Mouse (Mus musculus) CH12.LX (cell line): Measurements from ENCODE around the gene Cd53. TPM values are rescaled to one million over a fixed set of nuclear protein-coding genes. Genes with fewer than 3 reads are reported as not detected.

Source experiments
- DNase-seq: peaks from one replicate; pipeline ENCODE4 v3.0.0-alpha.2; 2013; ENCODE audit errors: extremely low read depth
- H3K27ac ChIP-seq: 2 replicates; pipeline ENCODE4 v1.5.1; 2012; ENCODE audit warnings: low read depth, mild to moderate bottlenecking, control low read depth, moderate library complexity; ENCODE audit not compliant: insufficient read depth
- H3K27me3 ChIP-seq: replicated peaks from 2 replicates; pipeline ENCODE3; 2012; ENCODE audit warnings: inconsistent platforms
- H3K36me3 ChIP-seq, 2 experiments: replicated peaks in 1 of 2; 2 replicates each; pipeline versions ENCODE3 to v1.6.1; 2012; ENCODE audit warnings: inconsistent platforms in 1 of 2, low read length in 1 of 2, mild to moderate bottlenecking in 1 of 2, mixed read lengths in 1 of 2, moderate library complexity in 1 of 2; ENCODE audit not compliant: control insufficient read depth in 1 of 2, insufficient read depth in 1 of 2
- H3K4me1 ChIP-seq, 2 experiments: 2 replicates each; pipeline ENCODE4 v1.6.1; 2012; ENCODE audit warnings: inconsistent platforms in 1 of 2, moderate library complexity in 1 of 2; ENCODE audit not compliant: insufficient read depth in 2 of 2, control insufficient read depth in 1 of 2
- H3K4me2 ChIP-seq: 2 replicates; pipeline ENCODE4 v1.6.1; 2012; ENCODE audit warnings: low read depth, mild to moderate bottlenecking, control low read depth; ENCODE audit not compliant: poor library complexity, insufficient read depth, severe bottlenecking
- H3K4me3 ChIP-seq, 3 experiments: fragments of 150-350 bp in 1 of 3; sonication (generic) in 1 of 3; replicated peaks in 1 of 3; 2 replicates each; pipeline versions ENCODE3 to v1.5.1; 2011 to 2012; ENCODE audit warnings: low read depth in 2 of 3, low read length in 2 of 3, mild to moderate bottlenecking in 2 of 3, moderate library complexity in 2 of 3, control low read depth in 1 of 3, improper control_type of control experiment in 1 of 3, inconsistent platforms in 1 of 3, mixed read lengths in 1 of 3; ENCODE audit not compliant: poor library complexity in 1 of 3
- H3K79me2 ChIP-seq: replicated peaks from 2 replicates; pipeline ENCODE4 v1.6.1; 2012; ENCODE audit warnings: mild to moderate bottlenecking, moderate library complexity; ENCODE audit not compliant: control insufficient read depth, poor library complexity, insufficient read depth, severe bottlenecking; ENCODE audit errors: extremely low read depth
- H3K9ac ChIP-seq: 2 replicates; pipeline ENCODE4 v1.6.1; 2012; ENCODE audit warnings: low read depth, mild to moderate bottlenecking, control low read depth, moderate library complexity; ENCODE audit not compliant: insufficient read depth
- H3K9me3 ChIP-seq: replicated peaks from 2 replicates; pipeline ENCODE3; 2012; ENCODE audit warnings: low read length, inconsistent platforms, mixed read lengths
- BHLHE40 ChIP-seq: IDR thresholded peaks from 2 replicates; pipeline ENCODE4 v1.6.1; 2011; ENCODE audit warnings: mild to moderate bottlenecking, low read depth, low read length, improper control_type of control experiment
- CTCF ChIP-seq, 2 experiments: IDR thresholded peaks in 1 of 2; conservative IDR thresholded peaks in 1 of 2; 2 replicates each; pipeline ENCODE4 v1.5.1; 2011 to 2012; ENCODE audit warnings: low read depth in 2 of 2, low read length in 2 of 2, improper control_type of control experiment in 1 of 2, inconsistent platforms in 1 of 2, mild to moderate bottlenecking in 1 of 2, moderate library complexity in 1 of 2
- E2F4 ChIP-seq: IDR thresholded peaks from 2 replicates; pipeline ENCODE4 v1.6.1; 2011; ENCODE audit warnings: low read depth, low read length, improper control_type of control experiment; ENCODE audit not compliant: insufficient replicate concordance
- ELF1 ChIP-seq: IDR thresholded peaks from 2 replicates; pipeline ENCODE4 v1.6.1; 2014; ENCODE audit warnings: low read depth, mild to moderate bottlenecking, inconsistent platforms, low read length, improper control_type of control experiment
- EP300 ChIP-seq: IDR thresholded peaks from 2 replicates; pipeline ENCODE4 v1.6.1; 2011; ENCODE audit warnings: low read length, improper control_type of control experiment
- ETS1 ChIP-seq: conservative IDR thresholded peaks from 2 replicates; pipeline ENCODE4 v1.6.1; 2012; ENCODE audit warnings: low read depth, mild to moderate bottlenecking, inconsistent platforms, low read length, improper control_type of control experiment, moderate library complexity
- HCFC1 ChIP-seq: IDR thresholded peaks from 2 replicates; pipeline ENCODE4 v1.6.1; 2012; ENCODE audit warnings: low read depth, mild to moderate bottlenecking, inconsistent platforms, low read length, improper control_type of control experiment
- IRF4 ChIP-seq: IDR thresholded peaks from 2 replicates; pipeline ENCODE4 v1.6.1; 2014; ENCODE audit warnings: low read depth, mild to moderate bottlenecking, inconsistent platforms, low read length, improper control_type of control experiment
- JUN ChIP-seq: IDR thresholded peaks from 2 replicates; pipeline ENCODE4 v1.6.1; 2011; ENCODE audit warnings: low read depth, mild to moderate bottlenecking, low read length, improper control_type of control experiment, moderate library complexity; ENCODE audit not compliant: insufficient read depth
- JUND ChIP-seq: conservative IDR thresholded peaks from 2 replicates; pipeline ENCODE4 v1.6.1; 2011; ENCODE audit warnings: low read depth, low read length, improper control_type of control experiment
- MAX ChIP-seq: IDR thresholded peaks from 2 replicates; pipeline ENCODE4 v1.6.1; 2011; ENCODE audit warnings: low read length, improper control_type of control experiment
- MEF2A ChIP-seq: IDR thresholded peaks from 2 replicates; pipeline ENCODE4 v1.6.1; 2014; ENCODE audit warnings: low read depth, mild to moderate bottlenecking, inconsistent platforms, low read length, improper control_type of control experiment, borderline replicate concordance
- MYC ChIP-seq: IDR thresholded peaks from 2 replicates; pipeline ENCODE4 v1.6.1; 2011; ENCODE audit warnings: low read depth, mild to moderate bottlenecking, improper control_type of control experiment, low read length
- NELFE ChIP-seq: IDR thresholded peaks from 2 replicates; pipeline ENCODE4 v1.6.1; 2011; ENCODE audit warnings: low read depth, low read length, improper control_type of control experiment
- NRF1 ChIP-seq: IDR thresholded peaks from 2 replicates; pipeline ENCODE4 v1.6.1; 2014; ENCODE audit warnings: low read depth, mild to moderate bottlenecking, inconsistent platforms, low read length, improper control_type of control experiment, moderate library complexity
- PAX5 ChIP-seq: IDR thresholded peaks from 2 replicates; pipeline ENCODE4 v1.6.1; 2012; ENCODE audit warnings: low read length, inconsistent platforms, mixed read lengths
- POLR2A ChIP-seq: IDR thresholded peaks from 2 replicates; pipeline ENCODE4 v1.6.1; 2011; ENCODE audit warnings: low read depth, mild to moderate bottlenecking, improper control_type of control experiment, low read length
- POLR2AphosphoS2 ChIP-seq: IDR thresholded peaks from 2 replicates; pipeline ENCODE4 v1.6.1; 2011; ENCODE audit warnings: low read depth, low read length, improper control_type of control experiment
- RCOR1 ChIP-seq: conservative IDR thresholded peaks from 2 replicates; pipeline ENCODE4 v1.6.1; 2012; ENCODE audit warnings: low read depth, mild to moderate bottlenecking, inconsistent platforms, low read length, improper control_type of control experiment
- SIN3A ChIP-seq: IDR thresholded peaks from 2 replicates; pipeline ENCODE4 v1.6.1; 2012; ENCODE audit warnings: low read length, improper control_type of control experiment, inconsistent platforms
- SMC3 ChIP-seq: IDR thresholded peaks from 2 replicates; pipeline ENCODE4 v1.6.1; 2011; ENCODE audit warnings: low read depth, low read length, improper control_type of control experiment
- UBTF ChIP-seq: IDR thresholded peaks from 2 replicates; pipeline ENCODE4 v1.6.1; 2012; ENCODE audit warnings: low read depth, mild to moderate bottlenecking, inconsistent platforms, low read length, improper control_type of control experiment, moderate library complexity
- USF1 ChIP-seq: IDR thresholded peaks from 2 replicates; pipeline ENCODE4 v1.6.1; 2014; ENCODE audit warnings: low read depth, mild to moderate bottlenecking, inconsistent platforms, low read length, improper control_type of control experiment
- ZC3H11A ChIP-seq: IDR thresholded peaks from 2 replicates; pipeline ENCODE4 v1.6.1; 2012; ENCODE audit warnings: low read depth, mild to moderate bottlenecking, inconsistent platforms, low read length, improper control_type of control experiment
- ZKSCAN1 ChIP-seq: IDR thresholded peaks from 2 replicates; pipeline ENCODE4 v1.6.1; 2012; ENCODE audit warnings: low read depth, inconsistent platforms, low read length, improper control_type of control experiment, borderline replicate concordance
- ZNF384 ChIP-seq: IDR thresholded peaks from 2 replicates; pipeline ENCODE4 v1.6.1; 2012; ENCODE audit warnings: low read depth, low read length, improper control_type of control experiment, inconsistent platforms
- dilution Hi-C: fragments of 300-500 bp; cut with MboI; formaldehyde crosslinking; loops from 2 replicates; pipeline ENCODE4 v1.14.3; 2020; ENCODE audit warnings: low sequenced_read_pairs; ENCODE audit not compliant: extremely low pct_unique_long_range_greater_than_20kb, extremely low pct_ligation_motif_present
- in situ Hi-C: fragments of 300-500 bp; cut with MboI; formaldehyde crosslinking; loops from 3 replicates; pipeline ENCODE4 v1.14.3; 2019; ENCODE audit warnings: low sequenced_read_pairs, low pct_ligation_motif_present, low pct_unique_long_range_greater_than_20kb, mixed read lengths
- polyA plus RNA-seq: library from polyadenylated mRNA; unstranded; fragments of >175 nt; gene quantifications from 2 replicates; pipeline ENCODE4 v1.2.1, GENCODE M21; 2012; ENCODE audit warnings: low read depth; ENCODE audit not compliant: insufficient read length
- total RNA-seq, 2 experiments: library from RNA; depleted of rRNA; stranded (reverse); fragments of 300-350 nt in 1 of 2; fragments of >200 nt in 1 of 2; gene quantifications; 2 replicates each; pipeline ENCODE4 v1.2.3; 2012 to 2014

The Cd53 gene
- total and polyA plus RNA-seq, 3 experiments, result 82.1 to 467 (median 196) TPM

DNA sequence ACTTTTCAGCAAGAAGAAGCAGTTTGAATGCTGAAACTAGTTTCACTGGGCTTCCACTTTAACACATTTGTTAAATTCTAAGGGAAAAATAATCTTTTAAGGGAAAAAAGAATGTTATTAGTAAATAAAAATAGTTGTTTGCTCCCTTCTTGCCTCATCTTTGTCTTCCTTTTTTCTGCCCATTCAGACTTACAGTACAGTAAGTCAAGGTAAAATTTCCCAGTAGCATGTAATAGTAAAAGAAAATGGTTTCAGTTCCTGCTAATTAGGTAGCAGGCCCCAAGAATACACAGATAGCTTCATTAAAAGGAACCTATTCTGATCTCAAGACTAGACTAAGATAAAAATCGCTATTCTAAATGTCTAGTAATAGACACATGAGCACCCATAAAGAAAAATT is 34.1 kb downstream of the Cd53 start:
- DNase-seq, result peak; percentile 22
- H3K4me1 ChIP-seq, result peaks cover 0 to 8% of the 10 kb centered on the region in 2 experiments; a peak in 1 of 4 replicates
- no peak overlapping the region for H3K9ac ChIP-seq
- H3K27ac ChIP-seq, result no peak overlapping the region
- no peak overlapping the region for H3K4me3 ChIP-seq
- no peak overlapping the region for H3K4me2 ChIP-seq
- TF ChIP-seq NELFE, result no peak
- no peak for TF ChIP-seq ZC3H11A
- TF ChIP-seq USF1, result no peak
- no peak for TF ChIP-seq POLR2A
- TF ChIP-seq UBTF, result no peak
- TF ChIP-seq EP300, result peak; percentile 83
- TF ChIP-seq JUND, result no peak
- no peak for TF ChIP-seq NRF1
- peak; percentile 87 for TF ChIP-seq IRF4
- TF ChIP-seq SMC3, result no peak
- no peak for TF ChIP-seq MYC
- no peak for TF ChIP-seq RCOR1
- no peak for TF ChIP-seq SIN3A
- TF ChIP-seq HCFC1, result no peak
- no peak for TF ChIP-seq BHLHE40
- no peak for TF ChIP-seq POLR2AphosphoS2
- 0 out of 2 replicates have a peak, but pooled peaks have one; percentile 30 for TF ChIP-seq MEF2A
- no peak for TF ChIP-seq ZNF384
- TF ChIP-seq E2F4, result no peak
- TF ChIP-seq ELF1, result no peak
- no peak for TF ChIP-seq MAX
- 0 out of 2 replicates have a peak, but pooled peaks have one; percentile 29 for TF ChIP-seq ETS1
- no peak for TF ChIP-seq PAX5
- TF ChIP-seq CTCF (conservative IDR thresholded peaks at IDR 0.05 in 1 of 2, IDR thresholded peaks at IDR 0.05 in 1 of 2; ENCODE audit: low read depth in 2 of 2, low read length in 2 of 2), result no peak
- no peak for TF ChIP-seq ZKSCAN1
- no peak for TF ChIP-seq JUN
- no peaks in the 10 kb centered on the region for H3K79me2 ChIP-seq
- H3K27me3 ChIP-seq, result no peaks in the 10 kb centered on the region
- peaks cover 4 to 44% of the 10 kb centered on the region in 2 experiments for H3K36me3 ChIP-seq
- in situ Hi-C loops (no loop called here), dilution Hi-C loops (no loop called here)
- peaks cover 9% of the 10 kb centered on the region for H3K9me3 ChIP-seq
